Mouse (Mus musculus): ENCODE data around the gene Zfyve28. TPM values are rescaled to one million over a fixed set of nuclear protein-coding genes. Genes with fewer than 3 reads are reported as not detected.

The Zfyve28 gene
- polyA plus RNA-seq, 1 experiment = not detected

DNA sequence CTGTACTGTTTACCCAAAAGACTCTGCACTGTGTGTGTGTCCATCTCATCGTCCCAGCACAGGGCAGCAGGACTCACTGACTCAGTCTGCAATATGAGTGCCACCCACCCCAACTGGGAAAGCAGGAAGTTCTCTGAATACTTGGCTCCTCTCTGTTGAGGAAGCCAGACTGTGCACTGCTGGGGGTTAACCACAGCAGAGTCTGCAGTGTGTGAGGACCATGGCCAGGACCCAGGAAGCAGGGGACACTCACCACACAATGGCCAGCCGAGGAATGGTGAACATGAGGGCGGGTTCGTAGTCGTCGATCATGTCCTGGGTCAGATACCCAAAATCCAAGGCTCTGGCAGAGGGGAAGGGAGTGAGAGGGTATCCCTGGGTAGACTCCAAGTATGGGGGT, 56.3 kb downstream of the Zfyve28 start:
- Histone ChIP-seq H3K4me3 (replicated peaks) (no peak overlapping the region), H3K4me1 (ENCODE audit: control insufficient read depth) (no peaks in the 10 kb centered on the region), H3K27me3 (ENCODE audit: control insufficient read depth) (no peaks in the 10 kb centered on the region; the same call in 1 of the 2 replicates), H3K9me3 (ENCODE audit: control insufficient read depth, low read length) (no peaks in the 10 kb centered on the region), H3K36me3 (ENCODE audit: control insufficient read depth) (no peaks in the 10 kb centered on the region)
- TF ChIP-seq GATA1 (IDR thresholded peaks at IDR 0.05; ENCODE audit: low read length) (no peak), TAL1 (IDR thresholded peaks at IDR 0.05; ENCODE audit: low read length) (no peak)

DNA sequence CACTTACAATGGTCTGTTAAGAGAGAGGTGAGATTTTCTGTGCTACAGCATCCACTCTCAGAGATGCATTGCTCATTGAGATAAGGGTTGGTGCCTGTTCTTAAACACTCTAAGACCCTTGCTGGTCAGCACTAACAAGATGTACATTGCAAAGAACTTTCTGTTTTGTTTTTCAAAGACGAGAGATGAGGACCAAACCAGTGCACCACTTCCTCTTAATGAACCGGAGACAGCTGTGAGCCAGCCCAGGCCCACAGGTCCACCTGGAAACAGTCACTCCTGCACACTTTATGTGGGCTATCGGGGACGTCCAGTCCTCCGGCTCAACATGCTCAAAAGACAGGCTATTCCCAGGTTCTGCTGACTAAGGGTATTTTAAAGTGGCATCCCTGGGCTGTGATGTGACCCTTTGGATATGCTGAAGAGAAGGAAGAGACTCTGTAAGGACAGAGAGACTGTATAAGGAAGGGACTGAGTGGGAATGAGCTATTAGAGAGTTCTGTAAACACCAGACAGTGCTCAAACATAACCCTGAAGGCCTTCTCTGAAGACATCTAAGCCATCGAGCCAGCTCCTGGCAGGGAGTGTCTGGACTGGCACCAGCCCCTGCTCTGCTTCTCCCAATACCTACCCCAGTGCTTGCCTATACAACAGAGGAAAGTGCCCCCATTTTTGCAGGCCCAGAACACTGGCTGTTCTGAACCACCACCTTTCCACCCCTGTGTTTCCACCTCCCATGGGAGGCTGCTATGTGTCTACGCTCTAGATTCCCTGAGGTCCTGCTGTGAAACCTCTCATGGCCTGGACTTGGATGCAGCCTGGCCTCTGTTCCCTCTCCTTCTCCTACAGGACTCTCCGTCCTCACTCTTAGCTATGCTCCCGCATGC, 57.4 kb downstream of the Zfyve28 start:
- TF ChIP-seq GATA1 (IDR thresholded peaks at IDR 0.05; ENCODE audit: low read length) = no peak
- TF ChIP-seq TAL1 (IDR thresholded peaks at IDR 0.05; ENCODE audit: low read length) = no peak
- no peak overlapping the region for H3K4me3 ChIP-seq (replicated peaks)
- H3K9me3 ChIP-seq (ENCODE audit: control insufficient read depth, low read length) = no peaks in the 10 kb centered on the region
- H3K36me3 ChIP-seq (ENCODE audit: control insufficient read depth) = no peaks in the 10 kb centered on the region
- no peaks in the 10 kb centered on the region for H3K4me1 ChIP-seq (ENCODE audit: control insufficient read depth)
- no peaks in the 10 kb centered on the region; the same call in 1 of the 2 replicates for H3K27me3 ChIP-seq (ENCODE audit: control insufficient read depth)

DNA sequence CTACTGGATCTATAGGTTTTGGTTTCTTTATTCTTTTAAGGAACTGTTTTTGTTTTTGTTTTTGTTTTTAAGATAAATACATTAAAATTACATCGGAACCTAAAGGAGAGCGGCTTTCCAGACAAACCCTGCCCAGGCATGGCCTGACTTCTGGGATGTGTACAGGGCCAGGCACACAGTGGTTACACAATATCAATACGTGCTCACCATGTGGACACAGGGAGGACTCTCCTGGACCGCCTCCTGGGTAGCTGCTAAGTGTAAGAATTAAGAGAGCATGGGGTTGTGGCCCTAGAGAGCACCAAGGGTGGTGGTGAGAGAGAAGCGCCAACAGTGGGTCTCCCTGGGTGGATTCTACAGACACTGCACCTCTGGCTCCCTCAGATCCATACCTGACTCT, 58.7 kb downstream of the Zfyve28 start:
- Histone ChIP-seq H3K9me3 (ENCODE audit: control insufficient read depth, low read length) (no peaks in the 10 kb centered on the region), H3K4me3 (replicated peaks) (no peak overlapping the region), H3K27me3 (ENCODE audit: control insufficient read depth) (no peaks in the 10 kb centered on the region; the same call in 1 of the 2 replicates), H3K4me1 (ENCODE audit: control insufficient read depth) (no peaks in the 10 kb centered on the region), H3K36me3 (ENCODE audit: control insufficient read depth) (no peaks in the 10 kb centered on the region)
- no peak for TF ChIP-seq GATA1 (IDR thresholded peaks at IDR 0.05; ENCODE audit: low read length)
- no peak for TF ChIP-seq TAL1 (IDR thresholded peaks at IDR 0.05; ENCODE audit: low read length)

DNA sequence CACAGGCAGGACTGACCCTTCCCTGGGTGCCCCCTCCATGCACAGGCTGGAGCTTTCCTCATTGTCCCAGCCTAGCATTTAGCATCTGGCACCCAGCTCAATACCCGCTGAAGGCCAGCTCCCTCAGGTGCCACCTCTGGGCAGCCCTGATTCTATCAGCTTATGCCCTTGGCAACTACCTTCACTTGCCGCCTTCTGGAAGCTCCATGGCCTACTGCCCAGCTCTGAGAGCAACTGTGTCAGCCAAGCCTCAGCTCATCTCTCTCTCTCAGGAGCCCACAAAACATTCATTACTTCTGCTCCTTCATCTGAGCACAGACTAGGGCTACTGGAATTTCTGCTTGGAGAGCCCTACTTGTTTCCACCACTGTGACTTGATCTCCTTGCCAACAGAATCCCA, 62.7 kb downstream of the Zfyve28 start:
- no peaks in the 10 kb centered on the region for H3K36me3 ChIP-seq (ENCODE audit: control insufficient read depth)
- H3K4me1 ChIP-seq (ENCODE audit: control insufficient read depth) = no peaks in the 10 kb centered on the region
- H3K27me3 ChIP-seq (ENCODE audit: control insufficient read depth) = no peaks in the 10 kb centered on the region
- no peak overlapping the region for H3K4me3 ChIP-seq (replicated peaks)
- TF ChIP-seq TAL1 (IDR thresholded peaks at IDR 0.05; ENCODE audit: low read length) (no peak), GATA1 (IDR thresholded peaks at IDR 0.05; ENCODE audit: low read length) (no peak)
- H3K9me3 ChIP-seq (ENCODE audit: control insufficient read depth, low read length) = no peaks in the 10 kb centered on the region

DNA sequence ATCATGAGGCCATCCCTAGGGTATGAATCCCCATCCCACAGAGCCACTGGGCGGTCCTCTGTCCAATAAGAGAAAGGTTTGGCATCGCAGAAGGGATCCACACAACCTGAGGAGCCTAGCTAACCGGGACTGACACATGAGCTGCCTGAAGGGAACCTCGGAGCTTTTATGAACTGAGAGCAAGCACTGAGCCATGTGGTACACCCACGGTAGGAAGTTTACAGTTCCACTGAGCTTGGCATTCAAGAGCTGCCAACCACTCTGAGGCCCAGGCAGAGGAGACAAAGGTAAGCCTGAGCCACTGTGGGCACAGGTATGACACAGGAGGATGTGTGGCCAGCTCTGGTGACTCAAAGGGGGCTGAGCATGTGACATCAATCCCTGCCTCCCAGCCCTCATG, 63.7 kb downstream of the Zfyve28 start:
- Histone ChIP-seq H3K27me3 (ENCODE audit: control insufficient read depth) (no peaks in the 10 kb centered on the region), H3K9me3 (ENCODE audit: control insufficient read depth, low read length) (no peaks in the 10 kb centered on the region)

DNA sequence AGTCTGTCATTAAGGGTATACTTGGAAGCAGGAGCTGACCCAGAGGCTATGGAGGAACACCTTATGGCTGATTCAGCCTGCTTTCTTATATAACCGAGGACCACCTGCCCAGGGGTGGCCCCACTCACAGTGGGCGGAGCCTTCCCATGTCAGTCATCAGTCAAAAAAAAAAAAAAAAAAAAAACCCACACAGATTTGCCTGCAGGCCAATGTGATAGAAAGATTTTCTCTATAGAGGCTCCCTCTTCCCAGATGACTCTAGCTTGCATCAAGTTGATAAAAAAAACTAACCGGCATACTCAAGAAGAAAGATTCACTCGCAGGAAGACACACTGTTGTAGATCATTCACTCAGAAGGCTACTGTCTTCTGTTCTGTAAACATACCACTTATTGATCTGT, 68.2 kb downstream of the Zfyve28 start:
- H3K4me3 ChIP-seq (replicated peaks) = no peak overlapping the region
- H3K36me3 ChIP-seq (ENCODE audit: control insufficient read depth) = no peaks in the 10 kb centered on the region
- H3K9me3 ChIP-seq (ENCODE audit: control insufficient read depth, low read length) = no peaks in the 10 kb centered on the region
- no peak for TF ChIP-seq GATA1 (IDR thresholded peaks at IDR 0.05; ENCODE audit: low read length)
- TF ChIP-seq TAL1 (IDR thresholded peaks at IDR 0.05; ENCODE audit: low read length) = no peak
- no peaks in the 10 kb centered on the region for H3K4me1 ChIP-seq (ENCODE audit: control insufficient read depth)
- no peaks in the 10 kb centered on the region for H3K27me3 ChIP-seq (ENCODE audit: control insufficient read depth)

More for the DNA sequence above, 63.7 kb downstream of the Zfyve28 start:
- Histone ChIP-seq H3K36me3 (ENCODE audit: control insufficient read depth) (no peaks in the 10 kb centered on the region), H3K4me1 (ENCODE audit: control insufficient read depth) (no peaks in the 10 kb centered on the region), H3K4me3 (replicated peaks) (no peak overlapping the region)
- TF ChIP-seq TAL1 (IDR thresholded peaks at IDR 0.05; ENCODE audit: low read length) = no peak

DNA sequence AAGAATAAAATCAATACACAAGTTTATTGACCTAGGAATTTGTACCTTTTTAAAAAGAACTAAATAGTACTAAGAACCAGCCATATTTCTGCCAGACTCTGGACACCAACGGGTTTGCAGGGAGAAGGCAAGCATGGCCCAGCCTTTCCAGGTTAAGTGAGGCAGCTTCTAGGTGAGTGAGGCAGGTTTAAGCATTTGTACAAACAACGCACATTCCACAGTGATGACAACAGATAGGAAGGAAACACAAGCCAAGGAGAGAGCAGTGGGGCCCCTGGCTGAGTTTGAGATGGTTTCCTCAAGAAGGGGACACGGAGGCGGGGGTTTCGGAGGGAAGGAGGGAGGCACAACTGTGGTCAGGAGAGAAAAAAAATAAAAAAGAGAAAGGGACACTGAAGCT, 69.6 kb downstream of the Zfyve28 start:
- Histone ChIP-seq H3K4me3 (replicated peaks) (no peak overlapping the region), H3K9me3 (ENCODE audit: control insufficient read depth, low read length) (no peaks in the 10 kb centered on the region), H3K4me1 (ENCODE audit: control insufficient read depth) (no peaks in the 10 kb centered on the region), H3K36me3 (ENCODE audit: control insufficient read depth) (no peaks in the 10 kb centered on the region), H3K27me3 (ENCODE audit: control insufficient read depth) (no peaks in the 10 kb centered on the region)
- TF ChIP-seq TAL1 (IDR thresholded peaks at IDR 0.05; ENCODE audit: low read length) = no peak
- no peak for TF ChIP-seq GATA1 (IDR thresholded peaks at IDR 0.05; ENCODE audit: low read length)

DNA sequence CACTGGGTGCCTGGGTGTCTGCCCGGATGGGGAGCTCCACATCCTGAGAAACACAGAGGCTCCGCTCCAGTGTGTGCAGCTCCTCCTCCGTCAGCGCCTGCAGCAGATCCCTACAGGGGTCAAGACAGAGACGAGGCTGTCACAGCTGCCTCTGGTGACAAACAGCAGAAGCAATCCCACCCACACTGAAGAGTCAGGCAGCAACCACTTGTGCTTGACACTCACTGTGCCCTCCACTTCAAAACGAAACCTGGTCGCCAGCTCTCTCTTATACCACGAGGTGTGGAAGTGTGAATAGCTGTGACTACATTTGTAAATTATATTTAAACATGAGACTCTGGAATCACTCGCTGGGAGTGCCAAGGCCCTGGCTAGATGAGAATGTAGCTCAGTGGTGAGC, 70.5 kb downstream of the Zfyve28 start:
- no peak for TF ChIP-seq GATA1 (IDR thresholded peaks at IDR 0.05; ENCODE audit: low read length)
- Histone ChIP-seq H3K9me3 (ENCODE audit: control insufficient read depth, low read length) (no peaks in the 10 kb centered on the region), H3K27me3 (ENCODE audit: control insufficient read depth) (no peaks in the 10 kb centered on the region), H3K4me3 (replicated peaks) (no peak overlapping the region), H3K36me3 (ENCODE audit: control insufficient read depth) (no peaks in the 10 kb centered on the region), H3K4me1 (ENCODE audit: control insufficient read depth) (no peaks in the 10 kb centered on the region)

DNA sequence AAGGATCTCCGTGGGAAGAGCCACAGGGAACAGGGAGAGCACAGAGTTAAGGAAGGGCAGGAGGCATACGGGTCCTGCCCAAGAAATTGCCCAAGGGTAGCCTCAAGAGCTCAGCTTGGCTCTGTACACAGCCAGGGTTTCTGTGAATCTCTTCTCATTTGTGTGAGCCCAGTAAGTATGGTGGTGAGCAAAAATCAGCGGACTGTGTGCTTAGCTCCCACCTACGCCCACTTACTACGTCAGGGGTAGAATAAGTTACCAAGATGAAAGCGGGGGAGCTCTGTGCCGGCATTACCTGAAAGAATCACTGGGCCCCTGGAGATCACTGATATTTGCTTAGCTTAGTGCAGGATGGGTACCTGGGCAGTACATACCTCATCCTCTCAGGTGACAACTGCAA, 72.2 kb downstream of the Zfyve28 start:
- H3K27me3 ChIP-seq (ENCODE audit: control insufficient read depth) = no peaks in the 10 kb centered on the region
- no peak overlapping the region for H3K4me3 ChIP-seq (replicated peaks)
- no peaks in the 10 kb centered on the region for H3K36me3 ChIP-seq (ENCODE audit: control insufficient read depth)
- H3K9me3 ChIP-seq (ENCODE audit: control insufficient read depth, low read length) = no peaks in the 10 kb centered on the region
- TF ChIP-seq TAL1 (IDR thresholded peaks at IDR 0.05; ENCODE audit: low read length) = no peak
- no peak for TF ChIP-seq GATA1 (IDR thresholded peaks at IDR 0.05; ENCODE audit: low read length)
- H3K4me1 ChIP-seq (ENCODE audit: control insufficient read depth) = no peaks in the 10 kb centered on the region
